Mouse (Mus musculus) heart, adult 2 months (tissue): ENCODE data around the gene Ncf2.

Experiments used
- CTCF ChIP-seq: fragments of 200-600 bp; IDR thresholded peaks from 2 replicates; pipeline ENCODE4 v1.8.1; 2022; ENCODE audit warnings: antibody characterized with exemption, mild to moderate bottlenecking, moderate library complexity
- EP300 ChIP-seq: fragments of 200-500 bp; IDR thresholded peaks from 2 replicates; pipeline ENCODE4 v1.6.1; 2011; ENCODE audit warnings: low read depth, low read length, control low read depth; ENCODE audit not compliant: insufficient read depth

GRCm38 (mm10) chr1:152838026-152838702 lies 38.2 kb downstream of the Ncf2 start:
- TF ChIP-seq CTCF (no peak), EP300 (no peak)
